Mouse (Mus musculus) heart, postnatal 10 days (tissue): ENCODE results near the gene Uckl1. TPM values are rescaled to one million over a fixed set of nuclear protein-coding genes. Genes with fewer than 3 reads are reported as not detected.

Experiments
- DNase-seq, 2 experiments: peaks; one replicate each; pipeline ENCODE4 v3.0.0; 2021
- intact Hi-C: fragments of 180-260 bp; cut with DNase I; formaldehyde crosslinking; loops from one replicate; pipeline ENCODE4 v1.15.1; 2025
- total RNA-seq, 2 experiments: library from RNA; stranded (reverse); gene quantifications; 2 replicates each; pipeline ENCODE4 v1.2.3; 2021

Uckl1 gene
- 10 to 100 TPM; 43.3 to 47.1 TPM for total RNA-seq

GRCm38 (mm10) chr2:181584411-181584942 lies at the start of gene Uckl1:
Gene Uckl1, minus strand, starts transcription at chr2:181584892.
- intact Hi-C loops: no loop called here
- DNase-seq: no peak

- intact Hi-C loops: no loop called here
- no peak for DNase-seq
These were observed 47.9 kb upstream of the Uckl1 start for GRCm38 (mm10) chr2:181632624-181633023.

- intact Hi-C loops: no loop called here
- no peak for DNase-seq
These were observed 43.8 kb upstream of the Uckl1 start for GRCm38 (mm10) chr2:181628471-181628870.

GRCm38 (mm10) chr2:181623401-181623800 lies 38.7 kb upstream of the Uckl1 start:
- DNase-seq: peak; percentile 14 to 41
- intact Hi-C loops: loop anchor here (2.0 kb wide), 2 partner anchors 35 to 55 kb away; no protein-coding TSS in a partner anchor

- DNase-seq: no peak
- intact Hi-C loops: no loop called here
These were observed 34.2 kb upstream of the Uckl1 start for GRCm38 (mm10) chr2:181618761-181619495.

GRCm38 (mm10) chr2:181602367-181602766 lies 17.7 kb upstream of the Uckl1 start:
- no peak for DNase-seq
- intact Hi-C loops: loop anchor here (10.0 kb wide), 1 partner anchor 262 kb away; the partner anchor contains the start of gene Polr3k

GRCm38 (mm10) chr2:181601751-181602145 lies 17.1 kb upstream of the Uckl1 start:
- DNase-seq: no peak
- intact Hi-C loops: loop anchor here (10.0 kb wide), 1 partner anchor 263 kb away; the partner anchor contains the start of gene Polr3k

GRCm38 (mm10) chr2:181600828-181601750 lies 16.4 kb upstream of the Uckl1 start:
- intact Hi-C loops: loop anchor here (10.0 kb wide), 1 partner anchor 264 kb away; the partner anchor contains the start of gene Polr3k
- peak; percentile 97 to 98 for DNase-seq

GRCm38 (mm10) chr2:181600226-181600758 lies 15.6 kb upstream of the Uckl1 start:
- intact Hi-C loops: loop anchor here (10.0 kb wide), 1 partner anchor 265 kb away; the partner anchor contains the start of gene Polr3k
- no peak for DNase-seq

GRCm38 (mm10) chr2:181598454-181599351 lies 14.0 kb upstream of the Uckl1 start, which contains the start of gene Samd10:
Gene Samd10, minus strand, starts transcription at chr2:181599212.
- peak; percentile 53 to 56 for DNase-seq
- intact Hi-C loops: no loop called here

- intact Hi-C loops: no loop called here
These were observed 12.8 kb upstream of the Uckl1 start for GRCm38 (mm10) chr2:181597378-181598061.

GRCm38 (mm10) chr2:181596221-181596960 lies 11.7 kb upstream of the Uckl1 start:
- no peak for DNase-seq
- intact Hi-C loops: no loop called here

More at GRCm38 (mm10) chr2:181597378-181598061, 12.8 kb upstream of the Uckl1 start:
- no peak for DNase-seq

GRCm38 (mm10) chr2:181594946-181595696 lies 10.4 kb upstream of the Uckl1 start:
- DNase-seq: peak in 1 of 2 experiments; percentile 60
- intact Hi-C loops: no loop called here

GRCm38 (mm10) chr2:181593937-181594336 lies 9.2 kb upstream of the Uckl1 start:
- no peak for DNase-seq
- intact Hi-C loops: no loop called here

GRCm38 (mm10) chr2:181593042-181593421 lies 8.3 kb upstream of the Uckl1 start:
- no peak for DNase-seq
- intact Hi-C loops: no loop called here

- DNase-seq: peak; percentile 75 to 76
- intact Hi-C loops: no loop called here
These were observed 7.7 kb upstream of the Uckl1 start, which contains the start of gene Zfp512b for GRCm38 (mm10) chr2:181592231-181593041. Gene Zfp512b, minus strand, starts transcription at chr2:181592803.
